Mouse (Mus musculus) kidney, postnatal 14 days (tissue): ENCODE measurements around the gene Mllt11.
"Not testable (repeated sequence)": the region's sequence is repeated elsewhere in the genome, so short reads cannot be mapped to it uniquely, and the experiment has no call there.

Source experiments
- DNase-seq: peaks from one replicate; pipeline ENCODE4 v3.0.0; 2022; ENCODE audit warnings: mixed read lengths

The Mllt11 gene

DNA sequence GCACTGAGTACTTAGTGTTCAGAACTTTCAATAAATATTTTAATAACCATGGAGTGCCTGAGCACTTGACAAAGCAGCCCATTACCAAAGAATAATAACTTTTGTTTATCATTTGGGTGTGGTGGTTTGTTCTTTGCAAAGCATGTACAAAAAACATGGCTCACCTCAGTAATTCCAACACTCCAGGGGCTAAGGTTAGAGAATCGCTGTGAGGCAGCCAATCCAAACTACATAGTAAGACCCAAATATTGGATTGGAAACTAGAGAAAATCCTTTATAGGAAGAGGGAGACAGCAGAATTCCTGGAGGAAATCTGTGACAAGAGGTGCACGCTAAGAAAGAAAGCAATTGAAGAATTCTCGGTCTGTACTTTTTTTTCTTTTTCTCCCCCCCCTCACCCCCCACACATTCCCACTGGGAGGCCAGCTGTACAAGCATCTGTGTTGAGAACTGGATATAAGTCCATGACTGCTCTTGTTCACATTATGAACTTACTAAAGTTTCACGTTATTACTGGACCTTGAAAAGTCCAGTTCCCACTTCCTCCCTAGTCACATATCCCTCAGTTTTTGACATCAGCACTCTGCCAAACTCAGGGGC, 15.2 kb downstream of the Mllt11 start:
- DNase-seq: no peak

DNA sequence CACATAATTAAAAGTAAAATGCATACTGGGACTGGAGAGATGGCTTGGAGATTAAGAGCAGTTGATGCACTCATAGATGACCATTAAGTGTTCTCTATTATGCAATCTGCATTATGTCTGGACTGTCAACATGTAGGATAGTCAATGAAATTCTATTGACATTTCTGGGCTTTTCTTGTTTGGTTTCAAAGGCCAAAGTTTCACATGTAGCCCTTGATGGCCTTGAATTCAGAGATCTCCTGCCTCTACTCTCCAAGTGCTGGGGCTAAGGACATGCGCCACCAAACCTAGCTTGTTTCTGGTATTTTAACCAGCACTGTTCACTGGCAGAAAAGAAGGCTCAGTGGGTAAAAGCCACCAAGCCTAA, 18.4 kb downstream of the Mllt11 start:
- DNase-seq: no peak

DNA sequence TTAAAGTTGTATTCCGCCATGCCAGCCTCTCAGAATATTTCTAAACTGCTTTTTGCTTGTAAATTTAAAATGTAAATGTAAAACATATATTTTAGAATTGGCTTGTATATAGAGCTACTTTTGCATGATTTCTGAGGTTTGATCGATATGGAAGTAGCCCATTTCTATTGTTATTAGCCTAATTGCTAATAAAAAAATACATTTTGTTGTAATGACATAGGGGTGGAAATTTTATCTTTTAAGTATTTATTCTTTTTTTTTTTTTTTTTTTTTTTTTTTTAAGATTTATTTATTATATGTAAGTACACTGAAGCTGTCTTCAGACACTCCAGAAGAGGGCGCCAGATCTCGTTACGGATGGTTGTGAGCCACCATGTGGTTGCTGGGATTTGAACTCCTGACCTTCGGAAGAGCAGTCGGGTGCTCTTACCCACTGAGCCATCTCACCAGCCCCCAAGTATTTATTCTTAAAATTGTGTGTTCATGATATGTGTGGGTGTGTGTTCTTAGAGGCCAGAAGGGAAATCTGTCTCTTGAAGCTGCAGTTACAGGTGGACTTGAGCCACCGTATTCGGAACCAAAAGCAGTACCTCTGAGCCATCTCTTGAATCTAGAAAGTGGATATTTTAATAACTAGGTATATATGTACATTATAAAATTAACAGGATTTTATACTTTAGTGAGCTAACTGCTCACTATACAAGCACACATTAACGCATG, 18.9 kb downstream of the Mllt11 start:
- DNase-seq: not testable (repeated sequence)

DNA sequence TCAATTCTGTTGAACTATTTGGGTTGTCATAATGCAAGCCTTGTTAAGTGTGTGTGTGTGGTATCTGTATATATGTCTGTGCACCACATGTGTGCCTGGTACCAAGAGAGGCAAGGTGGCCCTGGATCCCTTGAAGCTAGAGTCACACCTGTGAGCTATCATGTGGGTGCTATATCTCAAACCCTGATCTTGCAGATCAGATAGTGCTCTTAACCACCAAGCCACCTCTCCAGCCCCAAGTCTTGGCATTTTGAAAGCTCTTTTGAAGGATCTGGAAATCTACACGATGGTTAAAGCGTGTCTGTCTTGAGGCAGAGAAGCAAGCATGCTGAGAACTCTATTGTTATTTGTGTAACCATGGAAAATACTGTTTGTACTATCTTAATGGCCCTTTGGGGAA, 21.4 kb downstream of the Mllt11 start:
- no peak for DNase-seq

DNA sequence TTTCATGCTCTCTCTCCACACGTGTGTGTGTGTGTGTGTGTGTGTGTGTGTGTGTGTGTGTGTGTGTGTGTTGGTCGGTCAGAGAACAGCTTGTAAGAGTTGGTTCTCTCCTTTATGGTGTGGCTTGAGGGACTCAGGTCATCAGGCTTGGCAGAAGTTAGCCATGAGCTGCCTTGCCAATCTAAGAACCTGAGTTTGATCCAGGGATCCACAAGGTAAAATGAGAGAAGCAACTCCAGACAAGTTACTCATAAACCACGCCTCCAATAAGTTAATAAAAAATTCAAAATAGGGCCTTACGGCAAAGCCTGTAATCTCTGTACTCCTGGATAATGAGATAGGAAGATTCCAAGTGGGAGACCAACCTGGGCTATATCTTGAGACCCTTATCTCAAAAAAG, 23.7 kb downstream of the Mllt11 start:
- no peak for DNase-seq

DNA sequence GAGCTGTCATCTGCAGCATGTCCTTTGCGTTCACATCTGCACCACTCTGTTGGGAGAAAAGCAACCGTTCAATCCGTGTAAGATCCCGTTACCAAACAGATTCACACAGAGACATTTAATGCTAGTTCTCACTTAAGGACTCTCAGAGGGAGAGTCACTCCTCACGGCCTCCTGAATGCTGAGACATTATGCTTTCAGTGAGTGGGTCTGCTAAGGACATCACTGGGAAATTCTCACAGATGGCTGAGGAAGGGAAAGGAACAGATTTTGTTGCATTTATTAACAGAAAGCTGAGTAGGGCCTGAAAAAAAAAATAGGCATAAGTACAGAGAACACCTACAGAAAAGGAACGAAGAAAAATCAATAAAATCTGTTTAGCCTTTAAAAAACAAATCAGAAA, 28.1 kb downstream of the Mllt11 start:
- DNase-seq: no peak

DNA sequence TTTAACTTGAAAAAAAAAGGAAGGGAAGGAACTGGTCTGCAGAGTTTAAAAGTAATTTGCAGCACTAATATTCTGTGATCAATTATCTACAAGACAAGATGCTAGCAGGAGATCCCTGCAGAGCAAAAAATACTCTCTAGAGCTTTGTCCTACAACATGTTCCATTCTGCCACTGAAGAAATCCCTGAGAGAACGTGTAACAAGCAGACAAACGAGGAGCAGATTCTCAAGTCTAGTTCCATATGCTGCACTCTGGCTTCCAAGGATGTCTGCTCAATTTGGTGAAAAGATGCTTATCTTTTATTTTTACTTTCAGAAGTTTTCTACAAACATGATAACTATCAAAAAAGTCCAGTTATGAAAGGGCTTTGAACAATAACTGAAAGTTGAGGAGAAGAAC, 31.4 kb downstream of the Mllt11 start:
- no peak for DNase-seq

DNA sequence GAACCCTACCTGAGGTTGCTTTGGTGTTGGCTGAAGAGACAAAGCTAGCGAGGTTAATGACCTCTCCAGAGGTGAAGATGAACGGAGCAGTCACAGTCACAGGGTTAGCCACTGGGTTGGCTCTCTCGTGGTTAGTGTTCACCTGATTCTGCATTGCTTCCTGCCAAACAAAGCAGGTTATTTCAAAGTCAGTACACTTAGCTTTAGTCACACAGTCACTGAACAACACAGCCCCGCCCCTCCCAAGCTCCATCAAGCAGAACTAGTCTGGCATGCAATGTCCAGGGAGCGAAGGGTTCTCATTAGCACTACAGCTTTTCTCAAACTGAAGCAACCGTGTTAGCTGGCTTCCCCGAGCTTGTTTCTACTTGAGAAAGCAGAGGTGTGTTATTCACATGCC, 31.8 kb downstream of the Mllt11 start:
- DNase-seq: peak; percentile 90

DNA sequence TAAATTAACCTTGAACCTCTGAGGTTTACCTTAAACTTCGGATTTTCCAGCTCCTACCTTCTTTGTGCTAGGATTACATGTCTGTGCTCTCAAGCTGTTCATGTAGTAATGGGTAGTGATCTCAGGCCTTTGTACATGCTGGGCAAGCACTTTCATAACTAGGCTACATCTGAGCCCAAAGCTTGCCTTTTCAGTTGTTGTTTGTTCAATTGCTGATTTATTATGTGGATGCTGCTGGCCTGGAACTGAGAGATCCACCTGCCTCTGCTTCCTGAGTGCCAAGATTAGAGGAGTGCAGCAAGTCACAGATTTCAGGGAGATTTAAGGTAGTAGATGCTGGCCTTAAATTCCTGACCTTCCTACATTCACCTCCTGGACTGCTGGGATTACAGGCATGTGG, 32.9 kb downstream of the Mllt11 start:
- no peak for DNase-seq

DNA sequence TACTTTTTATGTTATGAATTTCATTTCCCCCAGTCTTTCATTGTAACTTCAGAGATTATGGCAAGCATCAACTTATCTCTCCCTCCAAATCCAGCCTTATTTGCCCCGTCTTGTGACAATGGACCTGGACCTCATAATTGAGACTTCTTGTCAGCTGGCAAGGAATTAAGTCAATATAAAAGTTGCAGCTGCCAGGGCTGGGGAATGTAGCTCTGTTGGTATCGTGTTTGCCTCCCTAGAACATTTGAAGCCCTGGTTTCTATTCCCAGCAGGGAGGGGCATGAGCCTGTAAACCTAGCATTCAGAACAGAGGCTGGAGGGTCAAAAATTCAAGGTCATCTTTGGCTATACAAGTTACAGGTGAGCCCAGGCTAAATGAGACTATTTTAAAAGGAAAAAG, 36.2 kb downstream of the Mllt11 start:
- no peak for DNase-seq

DNA sequence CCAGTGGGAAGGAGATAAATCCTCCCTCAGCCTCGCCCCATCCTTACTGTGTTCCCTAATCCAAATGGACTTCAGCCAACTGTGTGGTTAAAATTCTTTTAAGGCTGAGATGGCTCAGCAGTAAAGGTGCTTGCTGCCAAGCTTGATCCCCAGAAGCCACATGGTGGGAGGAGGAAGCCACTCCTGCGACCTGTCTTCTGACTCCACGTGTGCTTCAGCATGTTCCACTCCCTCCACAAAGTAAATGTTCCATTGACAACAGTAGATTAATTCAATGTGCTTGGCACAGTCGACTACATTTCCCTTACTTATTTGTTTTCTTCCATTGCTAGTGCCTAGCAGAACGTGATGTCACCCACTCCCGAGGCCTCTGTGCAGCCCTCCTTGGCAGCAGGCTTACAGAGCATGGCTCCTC, 37.2 kb downstream of the Mllt11 start:
- peak; percentile 27 for DNase-seq

DNA sequence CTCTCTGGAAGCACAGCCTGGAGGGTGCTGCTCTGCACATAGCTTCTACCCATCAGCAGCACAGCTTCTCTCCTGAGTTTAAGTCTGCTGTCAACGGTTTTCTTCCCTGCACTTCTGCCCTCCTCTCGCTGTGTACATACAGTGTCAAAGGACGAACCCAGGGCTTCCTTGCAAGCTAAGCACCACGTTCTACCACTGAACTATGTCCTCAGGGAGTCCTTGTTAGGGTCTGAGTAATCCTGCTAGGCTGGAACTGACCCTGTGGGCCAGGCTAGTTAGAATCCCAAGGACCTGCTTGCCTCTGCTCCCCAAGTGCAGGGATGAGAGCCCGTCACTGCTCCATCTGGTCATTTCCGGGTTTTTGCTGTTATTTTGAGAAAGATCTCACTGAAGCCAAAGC, 45.1 kb downstream of the Mllt11 start:
- no peak for DNase-seq

DNA sequence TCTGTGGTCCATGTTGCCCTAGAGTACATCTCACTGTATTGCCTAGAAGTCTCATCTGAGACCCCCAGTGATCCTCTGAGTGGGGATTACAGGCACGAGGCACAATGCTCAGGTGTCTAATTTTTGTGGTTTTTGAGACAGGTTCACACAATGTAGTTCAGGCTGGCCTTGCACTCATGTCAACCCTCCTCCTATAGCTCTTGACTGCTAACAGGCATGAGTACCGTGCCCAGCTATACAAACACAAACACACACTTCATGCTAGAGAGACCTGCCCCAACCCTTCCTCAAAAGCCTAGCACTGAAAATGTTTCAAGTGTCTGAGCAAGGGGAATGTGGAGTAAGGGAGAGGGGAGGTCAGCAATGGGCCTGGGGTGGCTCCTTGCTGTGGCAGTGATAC, 45.9 kb downstream of the Mllt11 start:
- no peak for DNase-seq

DNA sequence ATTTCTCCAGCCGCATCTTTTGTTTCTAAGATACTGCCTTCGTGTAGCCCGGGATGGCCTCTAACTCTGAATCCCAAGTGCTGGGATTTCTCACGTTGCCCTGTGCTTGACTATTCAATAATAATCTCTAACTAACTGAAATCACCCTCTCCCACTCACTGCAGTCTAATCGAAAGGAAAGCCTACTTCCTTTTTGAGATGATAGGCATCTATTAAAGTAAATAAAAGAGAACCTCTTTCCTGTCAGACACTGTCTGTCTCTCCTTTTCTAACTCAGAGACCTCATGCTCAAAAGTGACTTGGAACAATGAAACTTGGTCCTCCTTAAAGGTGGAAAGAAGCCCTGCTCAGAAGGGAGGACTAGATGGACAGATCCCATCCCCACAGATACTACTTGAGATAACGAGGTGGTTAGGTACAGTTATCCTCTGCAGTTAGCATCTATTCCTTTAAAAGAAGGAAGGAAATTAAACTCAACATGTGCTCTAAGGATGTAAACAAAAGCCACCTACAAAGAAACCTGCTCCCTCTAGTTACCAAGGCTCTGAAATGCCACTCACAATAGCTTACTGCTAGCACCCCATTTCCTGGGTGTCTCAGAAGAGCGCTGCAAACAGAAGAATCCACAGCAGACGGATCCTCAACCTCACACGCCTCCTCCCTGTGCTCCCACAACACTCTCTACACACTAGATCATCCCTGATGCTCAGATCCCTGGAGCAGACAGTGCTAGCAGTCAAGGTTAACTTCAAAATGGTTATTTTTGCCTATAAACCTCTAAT, 47.0 kb downstream of the Mllt11 start:
- DNase-seq: no peak

DNA sequence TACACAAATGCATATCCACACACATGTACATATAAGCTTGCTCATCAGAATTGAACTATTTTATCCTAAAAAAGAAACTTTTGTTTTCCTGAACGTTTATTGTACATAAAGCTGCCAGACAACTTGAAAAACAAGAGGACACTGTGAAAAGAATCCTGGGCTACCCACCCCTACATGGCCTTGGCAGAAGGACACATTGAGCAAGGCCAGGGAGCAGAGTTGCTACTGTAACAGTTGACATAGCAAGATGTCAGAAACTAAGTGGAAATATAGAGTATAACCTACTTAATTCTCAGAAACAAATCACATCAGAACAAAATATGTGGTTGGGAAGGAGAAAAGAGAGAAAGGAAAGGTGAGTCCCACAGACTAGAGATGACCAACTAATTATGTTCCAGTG, 50.1 kb downstream of the Mllt11 start:
- DNase-seq: no peak

DNA sequence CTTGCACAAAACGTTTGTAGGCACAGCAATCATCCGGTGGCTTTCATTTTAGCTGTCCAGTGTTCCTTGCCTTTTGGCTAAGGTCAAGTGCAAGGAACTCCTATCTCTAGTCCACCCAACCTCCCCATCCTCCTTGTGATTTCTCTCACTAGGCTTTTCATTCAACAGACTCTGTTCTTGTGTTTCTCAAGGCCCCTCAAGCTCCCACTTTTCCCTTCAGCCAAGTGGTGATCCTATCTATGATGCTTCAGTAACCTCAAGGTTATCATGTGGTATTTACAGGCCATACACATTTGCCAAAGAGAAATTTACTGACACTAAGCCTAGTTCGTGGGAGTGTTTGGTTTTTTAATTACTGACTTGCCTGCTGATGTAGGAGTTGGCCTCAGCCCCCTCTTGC, 52.1 kb downstream of the Mllt11 start:
- no peak for DNase-seq

DNA sequence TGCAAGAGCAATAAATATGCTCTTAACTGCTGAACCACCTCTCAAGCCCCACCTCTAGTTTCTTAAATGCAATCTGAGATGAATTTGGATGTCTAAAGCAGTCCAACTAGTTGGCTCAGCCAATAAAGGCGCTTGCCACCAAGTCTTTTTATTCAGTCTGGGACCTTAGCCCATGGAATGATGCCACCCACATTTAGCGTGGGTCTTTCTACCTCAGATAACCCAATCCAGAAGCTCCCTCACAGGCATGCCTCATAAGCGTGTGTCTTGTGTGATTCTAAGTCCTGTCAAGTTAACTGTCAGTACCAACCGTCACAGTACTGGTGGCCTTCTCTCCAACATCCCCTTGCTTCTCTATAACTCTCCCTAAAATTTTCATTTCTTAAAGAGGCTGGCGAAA, 53.0 kb downstream of the Mllt11 start:
- no peak for DNase-seq

DNA sequence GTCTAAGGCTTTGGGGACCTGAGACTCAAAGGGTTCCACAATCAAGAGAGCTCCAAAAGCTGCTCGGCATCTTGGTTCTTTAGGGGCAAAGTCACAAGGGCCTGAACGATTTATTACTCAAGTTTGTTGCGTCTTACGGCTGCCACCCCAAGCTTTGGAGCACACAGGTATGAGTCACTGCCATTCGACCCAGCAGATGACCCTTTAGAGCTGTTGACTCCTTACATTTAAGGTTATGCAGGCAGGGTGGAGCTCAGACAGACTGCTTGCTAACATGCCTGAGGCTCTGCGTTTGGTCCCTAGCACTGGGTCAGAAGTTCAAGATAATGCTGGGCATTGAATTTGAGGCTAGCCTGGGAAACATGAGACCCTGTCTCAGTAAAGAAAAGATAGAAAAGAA, 54.4 kb downstream of the Mllt11 start:
- DNase-seq: no peak

DNA sequence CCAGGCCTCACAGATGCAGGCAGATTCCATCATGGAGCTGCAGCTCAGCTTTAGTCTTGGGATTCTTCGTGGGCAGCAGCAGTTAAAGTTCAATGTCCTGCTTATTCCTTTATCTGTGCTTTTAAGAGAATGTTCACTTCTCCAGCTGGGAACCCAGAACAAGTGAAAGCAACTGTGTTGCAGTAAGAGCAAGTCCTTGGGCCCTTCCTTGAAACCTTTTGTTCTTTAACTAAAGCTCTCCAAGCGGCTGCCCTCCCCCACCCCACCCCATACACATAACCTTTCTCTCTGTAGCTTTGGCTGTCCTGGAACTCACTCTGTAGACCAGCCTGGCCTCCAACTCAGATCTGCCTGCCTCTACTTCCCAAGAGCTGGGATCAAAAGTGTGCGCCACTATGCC, 55.5 kb downstream of the Mllt11 start:
- no peak for DNase-seq

DNA sequence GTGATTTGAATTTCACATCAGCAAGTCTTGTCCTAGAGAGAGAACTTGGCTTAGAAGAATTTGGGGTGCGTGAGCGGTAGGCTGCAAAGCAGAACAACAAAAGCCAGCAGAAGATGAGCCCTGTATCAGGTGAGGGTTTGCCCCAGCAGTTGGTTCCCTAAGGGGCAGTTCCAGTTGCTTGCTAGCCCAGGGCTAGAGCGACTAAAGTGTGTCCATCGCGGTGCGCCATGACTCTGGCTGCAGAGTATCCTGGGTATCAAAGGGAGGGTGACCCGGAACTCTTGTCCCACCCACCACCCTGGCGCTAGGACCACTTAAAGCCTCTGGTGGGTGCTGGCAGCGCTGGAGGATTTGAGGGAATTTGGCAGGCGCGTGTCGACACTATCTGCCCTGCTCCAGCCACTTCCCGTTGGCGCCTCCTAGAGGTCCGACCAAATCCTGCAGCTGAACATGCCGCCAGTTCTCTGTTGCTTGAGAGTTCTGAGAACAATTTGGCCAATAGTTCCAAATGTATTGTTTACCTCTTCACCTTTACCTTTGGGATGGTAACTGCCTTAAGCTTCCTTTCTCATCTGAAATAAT, 57.9 kb downstream of the Mllt11 start:
- peak; percentile 90 for DNase-seq

DNA sequence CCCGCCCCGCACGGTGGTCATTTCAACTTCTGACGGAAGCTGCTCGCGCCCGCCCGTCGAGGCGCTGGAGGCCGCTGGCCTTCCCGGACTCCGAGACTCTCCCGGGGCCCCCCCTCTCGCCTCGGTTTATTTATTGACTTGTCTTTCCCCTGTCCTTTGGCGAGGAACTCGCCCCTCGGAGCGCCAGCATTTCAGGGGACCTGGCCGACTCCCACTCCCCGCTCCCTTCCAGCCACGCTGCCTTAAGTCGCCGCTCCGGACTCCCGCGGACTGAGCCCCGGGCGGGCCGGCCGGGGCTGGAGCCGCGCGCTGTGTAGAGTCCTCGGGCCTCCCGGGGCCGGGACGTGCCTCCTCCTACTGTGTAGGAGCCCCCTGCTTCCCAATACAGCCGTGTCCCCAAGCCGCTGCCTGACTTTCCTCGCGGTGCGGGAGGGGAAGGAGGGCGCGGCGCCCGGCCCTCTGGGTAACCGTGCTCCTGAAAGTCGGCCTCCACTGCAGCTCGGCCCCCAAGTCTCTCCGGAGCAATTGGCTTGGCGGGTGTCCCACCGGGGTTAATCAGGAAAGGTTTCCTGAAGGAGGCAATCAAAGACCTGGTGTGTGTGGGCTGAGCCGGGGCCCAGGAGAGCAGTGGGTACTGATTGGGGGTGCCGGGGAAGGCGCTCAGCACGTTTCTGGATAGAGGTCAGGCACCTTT, 58.6 kb downstream of the Mllt11 start:
- DNase-seq: peak; percentile 51

DNA sequence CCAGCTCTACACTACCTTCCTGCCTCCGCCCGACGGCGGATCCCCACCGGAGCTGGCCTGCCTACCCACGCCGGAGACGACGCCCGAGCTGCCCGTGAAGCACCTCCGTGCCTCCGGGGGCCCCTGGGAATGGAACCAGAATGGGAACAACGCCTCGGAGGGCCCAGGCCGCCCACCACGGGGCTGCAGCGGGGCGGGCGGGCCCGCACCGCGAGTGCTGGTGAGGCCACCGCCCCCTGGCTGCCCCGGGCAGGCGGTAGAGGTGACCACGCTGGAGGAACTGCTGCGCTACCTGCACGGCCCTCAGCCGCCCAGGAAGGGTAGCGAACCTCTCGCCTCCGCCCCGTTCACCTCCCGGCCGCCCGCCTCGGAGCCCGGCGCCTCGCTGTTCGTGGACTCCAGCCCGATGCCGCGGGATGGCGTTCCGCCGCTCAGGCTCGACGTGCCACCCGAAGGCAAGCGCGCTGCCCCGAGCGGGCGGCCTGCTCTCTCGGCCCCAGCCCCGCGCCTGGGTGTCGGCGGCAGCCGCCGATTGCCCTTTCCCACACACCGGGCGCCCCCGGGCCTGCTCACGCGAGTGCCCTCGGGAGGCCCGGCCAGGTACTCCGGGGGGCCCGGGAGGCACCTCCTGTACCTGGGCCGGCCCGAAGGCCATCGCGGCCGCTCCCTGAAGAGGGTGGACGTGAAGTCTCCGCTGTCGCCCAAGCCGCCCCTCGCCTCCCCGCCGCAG, 59.3 kb downstream of the Mllt11 start:
- DNase-seq: peak; percentile 23

DNA sequence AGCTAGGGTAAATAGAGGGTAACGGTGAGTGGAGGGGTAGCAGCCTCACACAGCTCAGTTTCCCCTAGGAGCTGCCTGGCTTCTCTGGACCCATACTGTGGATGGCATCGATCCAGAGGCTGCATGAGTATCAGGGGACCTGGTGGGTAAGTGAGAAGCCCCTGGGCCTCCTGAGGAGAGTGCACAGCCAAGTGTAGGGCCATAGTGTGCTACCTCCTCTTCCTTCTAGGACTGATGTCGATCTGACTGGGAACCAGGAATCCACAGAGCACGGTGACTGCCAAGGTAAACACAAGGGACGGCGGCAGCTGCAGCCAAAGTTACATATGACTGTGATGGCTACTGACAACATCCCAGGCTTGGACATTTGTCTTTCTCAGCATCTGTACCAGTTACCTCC, 60.9 kb downstream of the Mllt11 start:
- no peak for DNase-seq
